ENCODE assay signal across 8 mouse cellular contexts in the genomic region with DNA sequence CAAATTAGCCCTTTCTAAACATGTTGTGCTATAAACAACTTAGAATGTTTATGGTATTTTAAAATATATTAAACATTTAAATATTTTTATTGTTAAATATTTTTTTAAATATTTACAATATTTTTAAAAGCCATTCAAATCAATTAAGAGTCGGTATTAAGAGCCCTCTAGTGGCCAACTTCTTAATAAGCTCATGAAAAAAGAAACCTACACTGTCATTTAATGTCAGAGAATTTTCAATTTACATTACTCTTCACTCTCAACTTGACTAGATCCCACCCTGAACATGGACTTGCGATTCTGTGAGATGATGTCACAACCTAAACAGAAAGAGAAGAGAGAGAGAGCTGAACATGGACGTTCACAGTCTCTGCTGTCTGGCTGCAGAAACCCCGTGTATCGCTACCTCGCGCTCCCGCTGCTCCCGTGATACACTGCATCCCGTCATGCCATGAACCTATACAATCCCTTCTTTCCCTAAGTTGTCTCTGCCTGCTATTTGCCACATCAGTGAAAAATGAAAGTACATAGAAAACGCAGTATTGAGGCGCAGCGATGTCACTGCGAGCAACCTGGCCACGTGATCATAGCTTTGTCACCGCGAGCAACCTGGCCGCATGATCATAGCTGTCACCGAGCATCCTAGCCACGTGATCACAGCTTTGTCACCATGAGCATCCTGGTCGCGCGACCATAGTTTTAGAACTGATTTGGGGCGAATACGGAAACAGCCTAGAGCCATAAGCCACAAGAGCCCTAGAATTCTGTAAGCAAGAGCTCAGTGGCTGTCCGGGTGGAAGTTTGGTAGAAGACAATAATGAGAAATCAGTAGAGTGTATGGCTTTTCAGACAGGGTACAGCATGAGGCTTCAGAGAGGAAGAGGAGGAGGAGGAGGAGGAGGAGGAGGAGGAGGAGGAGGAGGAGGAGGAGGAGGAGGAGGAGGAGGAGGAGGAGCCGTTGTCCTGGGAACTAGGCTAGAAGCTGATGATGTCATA. TPM values are rescaled to one million over a fixed set of nuclear protein-coding genes. Genes with fewer than 3 reads are reported as not detected.
DNase-seq lines count a peak whose midpoint lies in the region; ATAC-seq lines count a peak whose summit lies in the region.

No protein-coding gene starts in this region.

- H3K9me3 ChIP-seq in kidney, embryonic 16.5 days (ENCODE audit: low read length), result no peaks in the 10 kb centered on the region
- H3K9me3 ChIP-seq in liver, embryonic 11.5 days (ENCODE audit: control insufficient read depth, low read length), result no peaks in the 10 kb centered on the region
- H3K9me3 ChIP-seq in neural tube, embryonic 13.5 days, result no peaks in the 10 kb centered on the region

- peak overlapping the region; percentile 56 for H3K4me2 ChIP-seq in kidney, embryonic 16.5 days (replicated peaks; ENCODE audit: low read depth, low read length)
- H3K4me2 ChIP-seq in liver, embryonic 11.5 days, result peak overlapping the region; percentile 51
- peak overlapping the region; percentile 47 for H3K4me2 ChIP-seq in neural tube, embryonic 13.5 days

- H3K27ac ChIP-seq in kidney, embryonic 16.5 days (ENCODE audit: low read length), result no peak overlapping the region
- no peak overlapping the region for H3K27ac ChIP-seq in liver, embryonic 11.5 days (ENCODE audit: low read depth, low read length)
- H3K27ac ChIP-seq in neural tube, embryonic 13.5 days (replicated peaks), result no peak overlapping the region; the same call in 1 of the 2 replicates

- H3K4me1 ChIP-seq in kidney, embryonic 16.5 days (ENCODE audit: insufficient read depth, low read length), result no peaks in the 10 kb centered on the region
- no peaks in the 10 kb centered on the region for H3K4me1 ChIP-seq in liver, embryonic 11.5 days (replicated peaks; ENCODE audit: control insufficient read depth, insufficient read depth, low read length)
- H3K4me1 ChIP-seq in neural tube, embryonic 13.5 days (replicated peaks), result no peaks in the 10 kb centered on the region

- H3K27me3 ChIP-seq in kidney, embryonic 16.5 days (ENCODE audit: insufficient read depth, low read length), result no peaks in the 10 kb centered on the region
- no peaks in the 10 kb centered on the region for H3K27me3 ChIP-seq in liver, embryonic 11.5 days (replicated peaks; ENCODE audit: control insufficient read depth, insufficient read depth, low read length)
- H3K27me3 ChIP-seq in neural tube, embryonic 13.5 days, result no peaks in the 10 kb centered on the region

- no peaks in the 10 kb centered on the region for H3K36me3 ChIP-seq in kidney, embryonic 16.5 days (ENCODE audit: insufficient read depth, low read length)
- no peaks in the 10 kb centered on the region for H3K36me3 ChIP-seq in liver, embryonic 11.5 days (ENCODE audit: control insufficient read depth, insufficient read depth, low read length)
- H3K36me3 ChIP-seq in neural tube, embryonic 13.5 days, result no peaks in the 10 kb centered on the region

- peak overlapping the region; percentile 24 for H3K9ac ChIP-seq in kidney, embryonic 16.5 days (replicated peaks; ENCODE audit: low read length)
- no peak overlapping the region for H3K9ac ChIP-seq in liver, embryonic 11.5 days (ENCODE audit: low read depth, low read length)
- peak overlapping the region; percentile 41; the same call in 1 of the 2 replicates for H3K9ac ChIP-seq in neural tube, embryonic 13.5 days

- WGBS in kidney, embryonic 16.5 days, result 50% methylated on average over 27 of the region's 27 CpGs
- WGBS in liver, embryonic 11.5 days, result 56% methylated on average over 27 of the region's 27 CpGs
- 64% methylated on average over 27 of the region's 27 CpGs for WGBS in neural tube, embryonic 13.5 days

- DNase-seq in kidney, adult 9 months, result peak; percentile 26
- DNase-seq in kidney, adult 8-10 months, result no peak
- peak; percentile 31 to 46 for DNase-seq in cerebellum, adult 18-20 months
- DNase-seq in forelimb bud, embryonic 11.5 days (ENCODE audit: low read depth, low spot score), result peak; percentile 30
- no peak for DNase-seq in liver, embryonic 11.5 days (ENCODE audit: low spot score)
- DNase-seq in ovary, postnatal 10 days (ENCODE audit: low spot score), result no peak

- H3K4me3 ChIP-seq in kidney, embryonic 16.5 days (ENCODE audit: low read length), result peak overlapping the region; percentile 37
- H3K4me3 ChIP-seq in liver, embryonic 11.5 days (ENCODE audit: low read depth, low read length), result peak overlapping the region; percentile 20
- peak overlapping the region; percentile 29 for H3K4me3 ChIP-seq in neural tube, embryonic 13.5 days

- no peak for ATAC-seq in kidney, embryonic 16.5 days (ENCODE audit: low FRiP score, low TSS enrichment)
- no peak for ATAC-seq in liver, embryonic 11.5 days (replicated peaks; ENCODE audit: low FRiP score)
- peak; percentile 78 for ATAC-seq in neural tube, embryonic 13.5 days (ENCODE audit: low read depth)

RNA-seq across cellular contexts. Expression of a gene that starts 23.4 kb away (rescaled TPM):
- 0.71 and 0.76 TPM in 2 replicates for polyA plus RNA-seq in kidney, embryonic 16.5 days (2015; fragmentation: Nextera tagmentation; extraction: Ambion mirVana)
- 0.22 and 0.40 TPM in 2 replicates for polyA plus RNA-seq in liver, embryonic 11.5 days (2014; fragmentation: Nextera tagmentation; extraction: Ambion mirVana)
- polyA plus RNA-seq in neural tube, embryonic 13.5 days (2015; fragmentation: Nextera tagmentation; extraction: Ambion mirVana), result 0.60 and 0.87 TPM in 2 replicates

RNA-seq across cellular contexts. Expression of a gene that starts 23.5 kb away (rescaled TPM):
- 42.4 and 46.0 TPM in 2 replicates for polyA plus RNA-seq in kidney, embryonic 16.5 days (2015; fragmentation: Nextera tagmentation; extraction: Ambion mirVana)
- polyA plus RNA-seq in liver, embryonic 11.5 days (2014; fragmentation: Nextera tagmentation; extraction: Ambion mirVana), result 23.1 and 24.8 TPM in 2 replicates
- polyA plus RNA-seq in neural tube, embryonic 13.5 days (2015; fragmentation: Nextera tagmentation; extraction: Ambion mirVana), result 29.0 and 29.6 TPM in 2 replicates

Comparison
In these comparisons a context has a peak if more than half of its experiments do, and no peak if none do; other contexts are left out.
1. DNase-seq: peak in kidney, adult 9 months (single experiment), cerebellum, adult 18-20 months (2 of 2) and forelimb bud, embryonic 11.5 days (single experiment); none in kidney, adult 8-10 months (0 of 2), liver, embryonic 11.5 days (single experiment) and ovary, postnatal 10 days (single experiment).
2. Peak in every context shown above with its lines, with median percentiles within 50 percentile points of each other: H3K4me2 ChIP-seq and H3K4me3 ChIP-seq.